Mouse (Mus musculus): ENCODE results near the gene Pfkp.

DNA sequence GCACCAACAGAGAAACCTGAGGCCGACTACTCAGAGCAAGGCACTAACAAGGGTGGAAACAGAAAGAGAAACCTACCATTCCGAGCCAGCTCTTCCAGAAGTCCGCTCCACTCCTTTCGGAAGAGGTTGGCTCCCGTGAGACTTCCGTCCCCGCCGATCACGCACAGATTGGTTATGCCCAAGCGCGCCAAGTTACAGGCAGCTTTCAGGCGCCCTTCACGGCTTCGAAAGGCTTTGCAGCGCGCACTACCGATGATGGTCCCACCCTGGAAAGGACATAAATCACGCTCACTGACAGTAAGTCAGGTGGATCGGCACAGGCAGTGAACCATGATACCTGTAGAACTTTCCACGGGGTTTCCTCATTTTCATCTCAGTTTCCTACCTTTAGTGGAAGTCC lies 26.7 kb downstream of the Pfkp start:
- no peak for TF ChIP-seq CTCF (IDR thresholded peaks at IDR 0.05; ENCODE audit: insufficient read depth, low read length)
- no peak for TF ChIP-seq POLR2A (IDR thresholded peaks at IDR 0.05; ENCODE audit: borderline replicate concordance, extremely low read depth, low read depth, low read length)
